Mouse (Mus musculus) stomach, postnatal 0 days (tissue): Measurements from ENCODE around the gene Bahd1.

ENCODE experiments used
- CTCF ChIP-seq: IDR thresholded peaks from 2 replicates; pipeline ENCODE4 v1.5.1; 2016; ENCODE audit warnings: antibody characterized with exemption, low read depth, mild to moderate bottlenecking, moderate library complexity
- EP300 ChIP-seq: optimal IDR thresholded peaks from 2 replicates; pipeline ENCODE3; 2016; ENCODE audit warnings: antibody characterized with exemption

DNA sequence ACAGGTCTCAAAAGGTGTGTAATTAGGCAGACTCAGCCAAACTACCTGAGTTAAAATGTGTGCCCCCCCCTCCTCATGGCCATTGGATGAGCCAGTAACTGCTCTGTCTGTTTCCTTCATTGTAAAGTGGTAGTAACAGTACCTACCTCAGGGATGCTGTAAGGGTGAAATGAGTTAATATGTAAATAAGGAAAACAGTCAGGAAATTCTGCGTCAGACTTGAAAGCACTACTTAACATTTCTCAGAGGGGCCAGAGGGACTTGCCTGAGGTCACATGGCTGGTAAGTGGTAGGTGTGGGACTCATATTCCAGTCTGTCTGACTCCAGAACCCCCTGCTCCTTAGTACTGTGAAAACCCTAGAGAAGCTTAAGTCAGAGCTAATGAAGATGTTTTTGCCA, 18.4 kb downstream of the Bahd1 start:
- TF ChIP-seq CTCF (no peak), EP300 (no peak)
